Mouse (Mus musculus) lung, embryonic 15.5 days (tissue): ENCODE results near the gene Gcc2. TPM values are rescaled to one million over a fixed set of nuclear protein-coding genes. Genes with fewer than 3 reads are reported as not detected.

Experiments
- ATAC-seq: fragments of 200-750 bp; cut with Nextera tagmentation; 2 replicates; pipeline ENCODE4 v1.8.0; 2017; ENCODE audit warnings: moderate number of reproducible peaks, borderline replicate concordance; ENCODE audit not compliant: low FRiP score, low TSS enrichment; ENCODE audit errors: extremely low read depth
- H3K27ac ChIP-seq: fragments of 300-500 bp; sonication (generic); 2 replicates; pipeline ENCODE4 v1.5.1; 2015; ENCODE audit warnings: moderate library complexity, mild to moderate bottlenecking, inconsistent platforms
- H3K27me3 ChIP-seq: fragments of 300-500 bp; sonication (generic); 2 replicates; pipeline ENCODE4 v1.6.1; 2015; ENCODE audit warnings: inconsistent platforms
- H3K36me3 ChIP-seq: fragments of 300-500 bp; sonication (generic); 2 replicates; pipeline ENCODE4 v1.6.1; 2015; ENCODE audit warnings: inconsistent platforms
- H3K4me1 ChIP-seq: fragments of 300-500 bp; sonication (generic); 2 replicates; pipeline ENCODE4 v1.6.1; 2015; ENCODE audit warnings: inconsistent platforms
- H3K4me2 ChIP-seq: fragments of 300-500 bp; sonication (generic); 2 replicates; pipeline ENCODE4 v1.6.1; 2015; ENCODE audit warnings: inconsistent platforms, mild to moderate bottlenecking, moderate library complexity
- H3K4me3 ChIP-seq: fragments of 300-500 bp; sonication (generic); 2 replicates; pipeline ENCODE4 v1.5.1; 2015; ENCODE audit warnings: mild to moderate bottlenecking, inconsistent platforms
- H3K9ac ChIP-seq: fragments of 300-500 bp; sonication (generic); 2 replicates; pipeline ENCODE4 v1.6.1; 2015; ENCODE audit warnings: inconsistent platforms
- H3K9me3 ChIP-seq: fragments of 300-500 bp; sonication (generic); 2 replicates; pipeline ENCODE4 v1.6.1; 2016; ENCODE audit warnings: inconsistent platforms
- WGBS: fragments of 180-500 bp; shearing (Covaris S2); methylation state at CpG from one replicate; pipeline ENCODE4 v1.1.7; 2015; 5-methylcytosine and 5-hydroxymethylcytosine counted together
- polyA plus RNA-seq: library from polyadenylated mRNA; unstranded; fragments of >200 nt; fragmentation: Nextera tagmentation; extraction: Ambion mirVana; gene quantifications from 2 replicates; pipeline ENCODE4 v1.2.1, GENCODE M21; 2015

Gcc2 gene
- polyA plus RNA-seq, result 88.6 and 89.3 TPM in 2 replicates

DNA sequence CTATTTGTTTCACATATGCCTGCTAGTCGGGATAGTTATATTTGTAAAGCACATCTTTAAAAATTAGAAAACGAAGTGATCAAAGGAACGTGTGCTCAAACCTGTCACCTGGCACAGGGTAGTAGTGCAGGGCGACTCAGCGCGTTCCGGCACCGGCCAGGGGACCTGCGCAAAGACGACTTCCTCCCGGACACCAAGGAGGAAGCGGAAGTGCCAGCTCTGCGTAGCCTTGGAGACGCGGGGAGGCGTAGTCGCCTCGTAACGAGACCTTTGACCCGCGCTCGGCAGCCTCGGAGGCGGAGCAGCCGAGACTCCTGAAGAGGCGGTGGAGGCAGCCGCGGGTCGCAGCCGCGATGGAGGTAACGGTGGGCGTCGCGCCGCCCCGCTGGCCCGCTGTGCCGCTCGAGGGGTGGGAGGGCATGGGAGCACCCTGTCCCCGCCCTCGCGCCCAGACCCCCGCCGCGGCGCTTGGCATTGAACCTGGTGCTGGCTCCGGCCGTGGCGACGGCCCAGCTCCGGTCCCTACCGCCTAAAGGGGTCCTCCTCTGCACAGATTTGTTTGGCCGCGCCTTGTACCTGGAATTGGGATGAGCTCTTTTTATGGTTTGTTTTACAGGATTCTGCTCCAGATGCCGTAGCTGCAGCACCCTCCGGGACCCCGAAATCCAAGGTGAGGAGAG, at the start of gene Gcc2:
TSS of gene Gcc2 (plus strand) at position 285 of the 680 bp plus-strand sequence.
- under 1% methylated on average over 58 of the region's 58 CpGs for WGBS
- peak within 1 kb of the TSS; percentile 55 for H3K4me2 ChIP-seq
- H3K27me3 ChIP-seq, result no peaks in the 10 kb centered on the region
- H3K36me3 ChIP-seq, result peaks cover 16% of the 10 kb centered on the region
- peak; percentile 98 for ATAC-seq
- peak within 1 kb of the TSS; percentile 73 for H3K4me3 ChIP-seq
- H3K27ac ChIP-seq, result peak within 1 kb of the TSS; percentile 85
- H3K9me3 ChIP-seq, result no peaks in the 10 kb centered on the region
- peak within 1 kb of the TSS; percentile 65 for H3K9ac ChIP-seq
- peaks cover 9% of the 10 kb centered on the region; the same call in 1 of the 2 replicates for H3K4me1 ChIP-seq

DNA sequence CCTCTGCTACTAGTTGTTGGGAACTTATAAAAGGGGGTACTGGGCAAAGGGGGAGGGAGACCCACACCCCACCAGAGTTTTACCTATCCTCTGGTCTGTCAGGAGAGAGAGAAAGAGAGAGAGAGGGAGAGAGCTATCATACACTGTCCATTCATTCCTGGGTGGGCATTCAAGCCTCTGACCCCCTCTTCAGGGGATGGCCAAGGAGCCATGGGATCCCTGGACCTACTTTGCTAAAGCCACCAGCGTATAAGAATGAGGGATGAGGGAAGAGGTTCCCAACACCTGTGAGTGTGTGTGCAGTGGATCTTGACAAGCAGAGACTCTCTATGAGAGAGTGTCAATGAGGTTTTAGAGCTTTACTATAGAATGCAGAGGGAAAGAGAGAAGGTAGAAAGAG, 49.3 kb upstream of the Gcc2 start:
- Histone ChIP-seq H3K9me3 (no peaks in the 10 kb centered on the region; the same call in 1 of the 2 replicates), H3K9ac (no peak overlapping the region), H3K4me1 (no peaks in the 10 kb centered on the region), H3K36me3 (no peaks in the 10 kb centered on the region), H3K4me3 (no peak overlapping the region), H3K27me3 (no peaks in the 10 kb centered on the region), H3K27ac (no peak overlapping the region), H3K4me2 (no peak overlapping the region)
- ATAC-seq, result no peak
- WGBS, result 43% methylated on average over 1 of the region's 1 CpGs

DNA sequence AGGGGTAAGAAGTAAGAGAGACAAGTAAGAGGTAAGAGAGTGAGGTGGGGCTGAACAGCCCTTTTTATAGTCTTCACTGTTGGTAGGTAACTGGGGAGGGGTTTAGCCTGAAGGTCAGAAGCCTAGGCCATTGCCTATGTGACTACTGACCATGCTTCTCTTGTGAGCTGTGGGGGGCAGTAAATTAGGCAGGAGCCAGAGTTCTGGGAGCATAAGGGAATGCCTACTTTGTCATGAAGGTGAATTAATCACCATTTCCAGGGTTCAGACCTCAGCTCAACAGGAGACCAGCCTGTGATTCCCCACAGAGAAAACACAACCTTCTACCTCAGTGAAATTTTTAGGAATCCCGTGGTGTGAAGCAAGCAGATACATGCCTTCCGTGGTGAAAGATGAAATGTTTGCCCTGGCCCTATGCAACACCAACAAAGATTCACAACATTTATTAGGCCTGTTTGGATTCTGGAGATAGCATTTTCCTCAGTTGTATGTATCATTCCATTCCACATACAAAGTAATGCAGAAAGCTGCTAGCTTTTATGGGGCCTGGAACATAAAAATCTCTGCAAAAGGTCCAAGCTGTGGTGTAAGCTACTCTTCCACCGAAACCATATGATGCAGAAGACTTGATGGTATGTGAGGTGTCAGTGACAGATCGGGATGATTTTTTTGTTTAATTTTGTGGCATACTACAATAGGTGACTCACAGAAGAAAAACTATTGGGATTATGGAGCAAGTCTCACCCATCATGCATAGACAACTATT, 48.5 kb upstream of the Gcc2 start:
- Histone ChIP-seq H3K9ac (no peak overlapping the region), H3K4me2 (no peak overlapping the region), H3K36me3 (no peaks in the 10 kb centered on the region), H3K4me3 (no peak overlapping the region), H3K9me3 (no peaks in the 10 kb centered on the region; the same call in 1 of the 2 replicates), H3K27ac (no peak overlapping the region), H3K27me3 (no peaks in the 10 kb centered on the region), H3K4me1 (no peaks in the 10 kb centered on the region)
- no peak for ATAC-seq
- 83% methylated on average over 4 of the region's 4 CpGs for WGBS

DNA sequence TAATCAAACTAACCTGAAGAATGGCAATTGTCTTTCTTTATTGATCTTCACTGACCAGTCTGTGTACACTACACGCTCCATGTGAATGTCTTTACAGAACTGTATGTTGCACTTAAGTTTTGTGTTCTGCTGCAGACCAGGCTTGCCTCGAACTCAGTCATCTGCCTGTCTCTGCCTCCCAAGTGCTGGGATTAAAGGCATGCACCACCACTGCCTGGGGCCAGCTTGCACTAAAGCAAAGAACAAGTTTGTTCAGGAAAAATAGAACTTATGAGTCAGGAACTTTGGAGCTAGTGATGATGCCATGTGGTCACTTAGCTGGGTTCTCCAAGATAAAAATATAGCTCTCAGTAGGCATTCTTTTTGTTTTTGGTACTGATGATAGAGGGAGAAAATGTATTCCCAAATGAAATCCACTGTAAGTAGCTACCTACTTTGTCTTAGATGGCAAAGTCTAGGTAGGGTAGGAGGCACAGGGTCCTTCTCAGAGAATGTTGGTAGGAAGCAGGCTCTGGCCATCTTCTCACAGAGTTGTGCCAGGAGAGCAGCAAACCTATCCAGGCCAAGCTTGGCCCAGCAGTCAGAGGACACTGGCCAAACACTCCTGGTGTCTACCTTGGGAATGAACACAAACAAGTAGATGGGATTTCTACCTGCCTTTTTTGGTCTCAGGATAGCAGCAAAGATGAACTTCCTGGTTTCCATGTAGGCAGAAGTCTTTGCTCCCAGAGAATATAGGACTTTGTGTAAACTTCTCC, 45.4 kb upstream of the Gcc2 start:
- Histone ChIP-seq H3K27ac (no peak overlapping the region), H3K4me3 (no peak overlapping the region), H3K9me3 (no peaks in the 10 kb centered on the region; the same call in 1 of the 2 replicates), H3K9ac (no peak overlapping the region), H3K27me3 (no peaks in the 10 kb centered on the region), H3K4me1 (no peaks in the 10 kb centered on the region), H3K4me2 (no peak overlapping the region), H3K36me3 (no peaks in the 10 kb centered on the region)
- WGBS, result 61% methylated on average over 2 of the region's 2 CpGs
- ATAC-seq, result no peak

DNA sequence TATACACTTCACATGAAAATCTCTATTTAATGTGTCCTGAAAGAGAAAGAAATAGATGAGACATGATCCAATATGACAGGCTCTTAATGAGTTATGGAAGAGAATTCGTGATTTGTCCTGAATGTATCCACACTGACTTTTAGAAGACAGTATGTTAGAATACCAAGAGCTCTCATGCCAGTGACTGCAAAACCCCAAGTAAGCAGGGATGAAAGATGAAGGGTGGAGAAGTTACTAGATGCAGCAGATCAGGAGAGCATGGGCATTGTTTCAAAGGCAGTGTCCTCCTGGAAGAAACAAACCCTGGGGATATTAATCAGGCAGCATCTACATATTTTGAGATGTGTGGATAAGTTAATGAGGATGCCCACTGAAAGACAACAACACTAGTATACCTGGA, 44.8 kb upstream of the Gcc2 start:
- Histone ChIP-seq H3K9ac (no peak overlapping the region), H3K4me2 (no peak overlapping the region), H3K4me3 (no peak overlapping the region), H3K9me3 (no peaks in the 10 kb centered on the region; the same call in 1 of the 2 replicates), H3K4me1 (no peaks in the 10 kb centered on the region), H3K36me3 (no peaks in the 10 kb centered on the region), H3K27me3 (no peaks in the 10 kb centered on the region), H3K27ac (no peak overlapping the region)
- no peak for ATAC-seq
- WGBS, result 54% methylated on average over 1 of the region's 1 CpGs

DNA sequence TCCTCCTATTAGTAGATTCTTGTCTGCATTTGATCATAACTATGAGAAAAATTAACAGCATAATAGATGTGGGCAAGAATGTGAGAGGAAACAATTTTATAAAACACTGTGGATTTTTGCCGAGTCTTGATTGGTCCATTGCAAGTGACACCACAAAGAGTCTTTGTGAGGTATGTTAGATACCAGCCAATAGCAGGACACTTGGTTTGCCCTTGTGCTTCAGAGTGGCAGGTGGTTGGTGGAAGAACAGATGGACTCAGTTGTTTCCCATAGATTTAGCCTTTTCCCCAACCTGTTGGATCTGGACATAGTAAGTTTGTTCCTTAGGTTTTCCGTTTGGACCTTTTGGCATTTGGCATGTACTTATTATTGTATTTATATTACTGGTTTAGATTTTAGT, 44.1 kb upstream of the Gcc2 start:
- Histone ChIP-seq H3K36me3 (no peaks in the 10 kb centered on the region), H3K9ac (no peak overlapping the region), H3K4me3 (no peak overlapping the region), H3K27ac (no peak overlapping the region), H3K27me3 (no peaks in the 10 kb centered on the region), H3K9me3 (no peaks in the 10 kb centered on the region; the same call in 1 of the 2 replicates), H3K4me2 (no peak overlapping the region), H3K4me1 (no peaks in the 10 kb centered on the region)
- no peak for ATAC-seq
- WGBS, result 82% methylated on average over 2 of the region's 2 CpGs

DNA sequence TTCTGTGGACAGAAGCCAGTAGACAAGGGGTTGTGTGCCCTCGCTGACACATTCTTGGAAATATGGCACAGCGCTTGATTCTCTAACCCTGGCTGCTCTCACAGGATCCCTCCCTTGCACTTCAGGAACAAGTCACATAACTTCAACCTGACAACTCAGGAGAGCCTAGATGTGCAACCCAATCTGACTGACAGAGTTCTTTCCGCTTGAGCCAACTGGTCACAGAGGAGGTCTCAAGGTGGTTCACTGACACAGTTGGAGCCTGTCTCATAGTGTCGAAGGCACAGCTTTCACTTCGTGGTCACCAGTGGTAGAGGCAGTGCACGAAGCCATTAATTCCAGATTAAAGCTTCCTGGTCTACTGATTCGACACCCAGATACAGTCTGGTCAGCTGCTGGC, 43.1 kb upstream of the Gcc2 start:
- 72% methylated on average over 7 of the region's 7 CpGs for WGBS
- ATAC-seq, result no peak
- Histone ChIP-seq H3K4me1 (no peaks in the 10 kb centered on the region), H3K27me3 (no peaks in the 10 kb centered on the region), H3K4me3 (no peak overlapping the region), H3K27ac (no peak overlapping the region), H3K36me3 (no peaks in the 10 kb centered on the region), H3K9ac (no peak overlapping the region), H3K4me2 (no peak overlapping the region), H3K9me3 (no peaks in the 10 kb centered on the region; the same call in 1 of the 2 replicates)

DNA sequence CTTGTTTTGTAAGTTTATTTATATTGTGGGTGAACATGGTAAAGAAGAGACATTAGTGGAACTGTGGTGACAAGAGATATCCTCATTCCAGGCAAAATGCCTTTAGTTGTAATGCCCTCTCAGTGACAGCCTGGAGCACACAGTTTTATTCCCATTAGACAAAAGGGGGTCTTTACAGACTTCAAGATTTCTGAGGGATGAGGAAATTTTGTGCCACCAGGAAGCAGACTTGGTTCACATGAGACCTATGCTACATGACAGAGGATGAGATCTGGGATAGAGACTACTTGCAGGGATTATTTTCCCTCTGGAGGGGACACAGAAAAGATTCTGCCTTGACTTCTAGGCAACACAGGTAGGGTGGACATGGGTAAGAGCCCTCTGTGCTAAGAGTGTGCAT, 40.8 kb upstream of the Gcc2 start:
- no peak overlapping the region for H3K9ac ChIP-seq
- H3K27me3 ChIP-seq, result no peaks in the 10 kb centered on the region
- H3K9me3 ChIP-seq, result no peaks in the 10 kb centered on the region
- no peak overlapping the region for H3K27ac ChIP-seq
- H3K4me1 ChIP-seq, result no peaks in the 10 kb centered on the region
- no peaks in the 10 kb centered on the region for H3K36me3 ChIP-seq
- H3K4me2 ChIP-seq, result no peak overlapping the region
- no peak overlapping the region for H3K4me3 ChIP-seq
- ATAC-seq, result no peak

DNA sequence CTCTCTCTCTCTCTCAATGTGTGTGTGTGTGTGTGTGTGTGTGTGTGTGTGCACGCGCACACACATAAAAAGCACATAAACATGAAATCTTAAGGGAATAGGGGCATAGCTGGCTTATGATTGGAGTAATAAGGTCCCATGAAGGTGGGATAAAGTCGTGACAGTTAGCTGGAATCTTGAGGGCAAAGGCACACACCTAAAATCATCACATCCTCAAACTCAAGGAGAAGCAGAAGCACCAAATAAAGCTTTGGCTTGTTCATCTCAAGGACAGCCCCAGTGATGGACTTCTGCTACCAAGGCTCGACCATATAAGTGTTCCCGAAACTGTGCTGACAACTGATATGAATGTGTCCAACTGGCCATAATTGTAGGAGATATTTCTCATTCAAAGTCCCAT, 40.4 kb upstream of the Gcc2 start:
- no peak overlapping the region for H3K27ac ChIP-seq
- H3K9me3 ChIP-seq, result no peaks in the 10 kb centered on the region
- H3K36me3 ChIP-seq, result no peaks in the 10 kb centered on the region
- no peak for ATAC-seq
- no peaks in the 10 kb centered on the region for H3K4me1 ChIP-seq
- H3K4me3 ChIP-seq, result no peak overlapping the region
- no peak overlapping the region for H3K4me2 ChIP-seq
- WGBS, result 71% methylated on average over 5 of the region's 5 CpGs
- no peaks in the 10 kb centered on the region for H3K27me3 ChIP-seq
- no peak overlapping the region for H3K9ac ChIP-seq

DNA sequence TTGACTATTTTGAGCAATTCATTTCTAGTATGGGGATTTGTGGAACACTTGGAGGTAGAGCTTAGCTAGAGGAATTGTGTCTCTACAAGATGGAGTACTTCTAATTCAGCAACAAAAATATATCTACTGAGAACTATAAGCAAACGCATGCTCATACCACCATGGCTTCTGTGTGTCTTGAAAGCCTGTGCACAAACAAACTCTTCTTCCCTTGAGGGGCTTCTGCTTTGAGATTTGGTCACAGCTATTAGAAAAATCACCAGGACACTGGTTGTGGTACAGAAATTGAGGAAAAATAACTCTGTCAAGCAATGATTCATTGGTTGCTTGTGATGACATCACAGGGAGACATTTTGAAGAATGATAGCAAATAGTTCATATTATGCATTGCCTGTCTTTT, 39.9 kb upstream of the Gcc2 start:
- H3K4me2 ChIP-seq, result no peak overlapping the region
- no peaks in the 10 kb centered on the region for H3K4me1 ChIP-seq
- H3K36me3 ChIP-seq, result no peaks in the 10 kb centered on the region
- H3K4me3 ChIP-seq, result no peak overlapping the region
- H3K9me3 ChIP-seq, result no peaks in the 10 kb centered on the region
- no peak overlapping the region for H3K27ac ChIP-seq
- 84% methylated on average over 1 of the region's 1 CpGs for WGBS
- ATAC-seq, result no peak
- H3K9ac ChIP-seq, result no peak overlapping the region
- no peaks in the 10 kb centered on the region for H3K27me3 ChIP-seq

DNA sequence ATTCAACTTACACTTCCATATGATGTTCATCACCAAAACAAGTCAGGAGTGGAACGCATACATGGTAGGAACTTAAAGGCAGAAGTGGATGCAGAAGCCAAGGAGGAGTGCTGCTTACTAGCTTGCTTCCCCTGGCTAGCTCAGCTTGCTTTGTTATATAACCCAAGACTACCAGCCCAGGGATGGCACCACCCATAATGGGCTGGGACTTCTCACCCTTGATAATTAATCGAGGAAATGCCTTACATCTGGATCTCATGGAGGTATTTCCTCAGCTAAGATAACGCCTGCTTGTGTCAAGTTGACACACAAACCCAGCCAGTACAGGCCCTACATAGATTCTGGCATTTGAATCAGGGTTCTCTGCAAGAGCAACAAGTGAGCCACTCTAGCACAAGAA, 37.9 kb upstream of the Gcc2 start:
- Histone ChIP-seq H3K36me3 (no peaks in the 10 kb centered on the region), H3K4me2 (no peak overlapping the region), H3K27ac (no peak overlapping the region), H3K4me1 (no peaks in the 10 kb centered on the region), H3K4me3 (no peak overlapping the region), H3K9ac (no peak overlapping the region), H3K27me3 (no peaks in the 10 kb centered on the region), H3K9me3 (no peaks in the 10 kb centered on the region)
- 75% methylated on average over 3 of the region's 3 CpGs for WGBS
- no peak for ATAC-seq

DNA sequence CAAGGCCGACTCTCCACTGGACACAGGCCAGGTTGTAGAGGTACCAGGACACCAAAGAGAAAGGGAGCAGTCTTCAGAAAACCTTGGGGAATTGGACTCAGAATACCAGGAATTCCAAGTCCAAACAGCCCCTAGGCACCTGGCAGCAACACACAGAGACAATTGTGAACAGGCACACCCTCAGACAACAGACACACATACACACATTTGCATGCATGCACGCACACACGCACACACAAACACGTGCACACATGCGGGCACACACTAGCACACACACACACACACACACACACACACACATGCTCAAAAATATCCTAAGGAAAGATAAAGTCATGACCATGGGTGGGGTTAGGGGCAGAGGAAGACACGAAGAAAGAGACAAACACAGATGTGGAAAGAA, 34.6 kb upstream of the Gcc2 start:
- no peak for ATAC-seq
- H3K4me3 ChIP-seq, result no peak overlapping the region
- no peaks in the 10 kb centered on the region for H3K9me3 ChIP-seq
- no peak overlapping the region for H3K9ac ChIP-seq
- H3K4me1 ChIP-seq, result no peaks in the 10 kb centered on the region
- no peaks in the 10 kb centered on the region for H3K36me3 ChIP-seq
- H3K27ac ChIP-seq, result no peak overlapping the region
- H3K4me2 ChIP-seq, result no peak overlapping the region
- 82% methylated on average over 6 of the region's 6 CpGs for WGBS
- H3K27me3 ChIP-seq, result no peaks in the 10 kb centered on the region
